Mouse (Mus musculus): ENCODE results near the gene Nlrc5. TPM values are rescaled to one million over a fixed set of nuclear protein-coding genes. Genes with fewer than 3 reads are reported as not detected.
"Not testable (repeated sequence)": the region's sequence is repeated elsewhere in the genome, so short reads cannot be mapped to it uniquely, and the experiment has no call there.

Gene Nlrc5
- polyA plus RNA-seq, 1 experiment, result 56.8 TPM

- DNase-seq, result no peak
- no peak overlapping the region for H3K27ac ChIP-seq (ENCODE audit: control insufficient read depth, insufficient read depth, low read length)
Observed at GRCm38 (mm10) chr8:94447583-94448324, 13.6 kb downstream of the Nlrc5 start.

GRCm38 (mm10) chr8:94452991-94453390, 18.8 kb downstream of the Nlrc5 start:
- DNase-seq; H3K4me3 ChIP-seq (ENCODE audit: control insufficient read depth, insufficient read depth, low read length); H3K4me1 ChIP-seq (replicated peaks; ENCODE audit: control insufficient read depth, insufficient read depth, low read length); H3K27me3 ChIP-seq (ENCODE audit: control insufficient read depth, insufficient read depth, low read length); H3K36me3 ChIP-seq (ENCODE audit: control insufficient read depth, insufficient read depth, low read length); H3K27ac ChIP-seq (ENCODE audit: control insufficient read depth, insufficient read depth, low read length): not testable (repeated sequence)
- 97% methylated on average over 15 of the region's 15 CpGs for WGBS

More at GRCm38 (mm10) chr8:94447583-94448324, 13.6 kb downstream of the Nlrc5 start:
- no peak overlapping the region for H3K4me3 ChIP-seq (ENCODE audit: control insufficient read depth, insufficient read depth, low read length)
- no peaks in the 10 kb centered on the region; the same call in 1 of the 2 replicates for H3K4me1 ChIP-seq (replicated peaks; ENCODE audit: control insufficient read depth, insufficient read depth, low read length)
- no peak for TF ChIP-seq CTCF (IDR thresholded peaks at IDR 0.05; ENCODE audit: borderline replicate concordance, control insufficient read depth, extremely low read depth, insufficient read depth, low read length, poor library complexity)
- TF ChIP-seq POLR2A (IDR thresholded peaks at IDR 0.05; ENCODE audit: control insufficient read depth, extremely low read depth, insufficient read depth, low read length, poor library complexity), result no peak
- WGBS, result 90% methylated on average over 7 of the region's 7 CpGs
- no peaks in the 10 kb centered on the region for H3K27me3 ChIP-seq (ENCODE audit: control insufficient read depth, insufficient read depth, low read length)
- no peaks in the 10 kb centered on the region for H3K36me3 ChIP-seq (ENCODE audit: control insufficient read depth, insufficient read depth, low read length)

DNA sequence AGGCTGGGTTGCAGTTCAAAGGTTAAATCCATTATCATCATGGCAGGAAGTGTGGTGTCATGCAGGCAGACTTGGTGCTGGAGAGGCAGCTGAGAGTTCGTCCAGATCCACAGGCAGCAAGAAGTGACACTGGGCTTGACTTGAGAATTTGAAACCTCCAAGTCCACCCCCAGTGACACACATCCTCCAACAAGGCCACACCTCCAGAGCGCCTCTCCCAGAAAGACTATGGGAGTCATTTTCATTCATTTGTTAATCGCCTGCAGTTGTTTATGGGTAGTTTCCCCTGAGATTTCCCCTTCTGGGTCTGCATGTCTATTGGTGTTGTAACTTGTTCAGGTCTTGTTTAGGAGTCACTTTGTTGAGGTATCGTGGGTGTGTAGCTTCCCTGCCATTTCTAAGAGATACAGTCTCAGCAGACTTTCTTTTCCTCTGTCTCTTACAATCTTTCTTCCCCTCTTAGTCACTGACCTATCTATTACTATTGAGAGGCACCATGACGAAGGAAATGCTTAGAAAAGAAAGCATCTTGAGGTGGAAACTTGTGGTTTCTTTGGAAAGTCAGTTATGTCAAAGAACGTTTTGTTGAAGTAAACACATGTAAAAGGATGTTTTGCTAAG, 19.8 kb downstream of the Nlrc5 start:
- TF ChIP-seq CTCF (IDR thresholded peaks at IDR 0.05; ENCODE audit: borderline replicate concordance, control insufficient read depth, extremely low read depth, insufficient read depth, low read length, poor library complexity) (no peak), POLR2A (IDR thresholded peaks at IDR 0.05; ENCODE audit: control insufficient read depth, extremely low read depth, insufficient read depth, low read length, poor library complexity) (no peak)
- no peak for DNase-seq
- Histone ChIP-seq H3K4me3 (ENCODE audit: control insufficient read depth, insufficient read depth, low read length) (no peak overlapping the region), H3K27me3 (ENCODE audit: control insufficient read depth, insufficient read depth, low read length) (no peaks in the 10 kb centered on the region), H3K36me3 (ENCODE audit: control insufficient read depth, insufficient read depth, low read length) (no peaks in the 10 kb centered on the region), H3K27ac (ENCODE audit: control insufficient read depth, insufficient read depth, low read length) (no peak overlapping the region), H3K4me1 (replicated peaks; ENCODE audit: control insufficient read depth, insufficient read depth, low read length) (peaks cover 2% of the 10 kb centered on the region)
- WGBS, result 50% methylated on average over 6 of the region's 6 CpGs

GRCm38 (mm10) chr8:94454905-94455304, 20.7 kb downstream of the Nlrc5 start:
- DNase-seq, result no peak
- Histone ChIP-seq H3K36me3 (ENCODE audit: control insufficient read depth, insufficient read depth, low read length) (no peaks in the 10 kb centered on the region), H3K4me3 (ENCODE audit: control insufficient read depth, insufficient read depth, low read length) (no peak overlapping the region), H3K4me1 (replicated peaks; ENCODE audit: control insufficient read depth, insufficient read depth, low read length) (peaks cover 4% of the 10 kb centered on the region), H3K27me3 (ENCODE audit: control insufficient read depth, insufficient read depth, low read length) (no peaks in the 10 kb centered on the region), H3K27ac (ENCODE audit: control insufficient read depth, insufficient read depth, low read length) (no peak overlapping the region)
- TF ChIP-seq CTCF (IDR thresholded peaks at IDR 0.05; ENCODE audit: borderline replicate concordance, control insufficient read depth, extremely low read depth, insufficient read depth, low read length, poor library complexity) (no peak), POLR2A (IDR thresholded peaks at IDR 0.05; ENCODE audit: control insufficient read depth, extremely low read depth, insufficient read depth, low read length, poor library complexity) (no peak)
- 98% methylated on average over 5 of the region's 5 CpGs for WGBS

- DNase-seq, result no peak
- H3K4me3 ChIP-seq (ENCODE audit: control insufficient read depth, insufficient read depth, low read length), result no peak overlapping the region
- H3K36me3 ChIP-seq (ENCODE audit: control insufficient read depth, insufficient read depth, low read length), result no peaks in the 10 kb centered on the region
- no peaks in the 10 kb centered on the region for H3K27me3 ChIP-seq (ENCODE audit: control insufficient read depth, insufficient read depth, low read length)
- no peak overlapping the region for H3K27ac ChIP-seq (ENCODE audit: control insufficient read depth, insufficient read depth, low read length)
- TF ChIP-seq POLR2A (IDR thresholded peaks at IDR 0.05; ENCODE audit: control insufficient read depth, extremely low read depth, insufficient read depth, low read length, poor library complexity) (no peak), CTCF (IDR thresholded peaks at IDR 0.05; ENCODE audit: borderline replicate concordance, control insufficient read depth, extremely low read depth, insufficient read depth, low read length, poor library complexity) (no peak)
- 96% methylated on average over 5 of the region's 5 CpGs for WGBS
- peaks cover 4% of the 10 kb centered on the region for H3K4me1 ChIP-seq (replicated peaks; ENCODE audit: control insufficient read depth, insufficient read depth, low read length)
Observed at GRCm38 (mm10) chr8:94456071-94456470, 21.9 kb downstream of the Nlrc5 start.

- H3K36me3 ChIP-seq (ENCODE audit: control insufficient read depth, insufficient read depth, low read length), result no peaks in the 10 kb centered on the region
- no peak for DNase-seq
- H3K4me1 ChIP-seq (replicated peaks; ENCODE audit: control insufficient read depth, insufficient read depth, low read length), result peaks cover 4% of the 10 kb centered on the region; the same call in 1 of the 2 replicates
- TF ChIP-seq CTCF (IDR thresholded peaks at IDR 0.05; ENCODE audit: borderline replicate concordance, control insufficient read depth, extremely low read depth, insufficient read depth, low read length, poor library complexity) (no peak), POLR2A (IDR thresholded peaks at IDR 0.05; ENCODE audit: control insufficient read depth, extremely low read depth, insufficient read depth, low read length, poor library complexity) (no peak)
- no peak overlapping the region for H3K27ac ChIP-seq (ENCODE audit: control insufficient read depth, insufficient read depth, low read length)
- H3K4me3 ChIP-seq (ENCODE audit: control insufficient read depth, insufficient read depth, low read length), result no peak overlapping the region
- H3K27me3 ChIP-seq (ENCODE audit: control insufficient read depth, insufficient read depth, low read length), result no peaks in the 10 kb centered on the region
- WGBS, result 30% methylated on average over 2 of the region's 2 CpGs
Observed at GRCm38 (mm10) chr8:94458567-94458966, 24.4 kb downstream of the Nlrc5 start.

Measured in thymus, adult 2 months (tissue).